Mouse (Mus musculus) retina, adult 2 months (tissue): Measurements from ENCODE around the gene Rcc1.
A peak's percentile ranks its signal among the peaks of the same experiment; 100 is the strongest.

Experiments
- DNase-seq: peaks from one replicate; pipeline ENCODE4 v3.0.0-alpha.2; 2012; ENCODE audit warnings: low read depth, low spot score

The Rcc1 gene

DNA sequence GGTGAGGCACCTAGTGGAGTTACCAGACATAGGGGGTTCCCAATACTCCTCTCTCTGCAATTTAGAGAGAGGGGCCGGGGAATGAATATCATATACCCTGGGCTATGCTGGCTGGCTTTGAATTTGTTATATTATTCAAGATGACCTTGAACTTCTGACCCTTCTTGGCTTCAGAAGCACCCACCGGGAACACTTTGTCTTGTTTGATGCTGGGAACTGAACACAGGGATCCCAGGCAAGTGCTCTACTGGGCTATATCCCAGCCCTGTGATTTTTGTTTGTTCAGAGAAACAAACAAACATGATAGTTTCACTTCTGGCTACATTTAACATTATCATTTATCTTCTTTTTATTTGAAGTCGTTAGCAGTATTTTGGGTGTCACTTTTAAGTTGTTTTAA, 2.0 kb upstream of the Rcc1 start:
- no peak for DNase-seq

- no peak for DNase-seq
These were observed 1.2 kb upstream of the Rcc1 start for GRCm38 (mm10) chr4:132354571-132354970.

- DNase-seq = no peak
These were observed 666 bp downstream of the Rcc1 start for GRCm38 (mm10) chr4:132352739-132353138.

GRCm38 (mm10) chr4:132351401-132351800, 2.0 kb downstream of the Rcc1 start:
- DNase-seq = no peak

GRCm38 (mm10) chr4:132350854-132351253, 2.6 kb downstream of the Rcc1 start:
- DNase-seq = no peak

DNA sequence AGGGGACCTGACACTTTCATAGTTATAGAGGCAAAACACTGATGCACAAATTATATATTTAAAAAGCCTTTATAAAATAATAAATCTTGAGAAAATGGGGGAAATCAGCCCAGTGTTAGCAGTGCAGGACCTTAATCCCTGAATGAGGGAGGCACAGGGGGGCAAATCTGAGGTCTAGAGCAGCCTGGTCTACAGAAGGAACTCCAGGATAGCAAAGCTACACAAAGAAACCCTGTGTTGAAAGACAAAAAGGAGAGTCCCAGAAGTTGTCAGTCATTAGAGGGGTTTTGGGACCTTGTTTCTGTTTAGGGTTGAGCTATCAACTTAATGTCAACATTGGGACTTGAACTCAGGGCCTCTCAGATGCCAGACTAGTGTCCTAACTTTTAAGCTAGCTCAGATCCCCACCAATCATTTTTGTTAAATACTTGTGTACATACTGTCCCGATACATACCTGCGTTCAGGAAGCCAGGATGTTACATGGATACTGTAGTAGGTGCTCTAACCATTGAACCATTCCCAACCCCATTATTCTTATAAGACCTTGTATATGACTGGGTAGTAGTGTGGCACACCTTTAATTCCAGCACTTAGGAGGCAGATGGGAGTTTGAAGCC, 3.2 kb downstream of the Rcc1 start:
- DNase-seq = no peak

- no peak for DNase-seq
These were observed 3.8 kb downstream of the Rcc1 start for GRCm38 (mm10) chr4:132349495-132350122.

GRCm38 (mm10) chr4:132346661-132347060, 6.7 kb downstream of the Rcc1 start:
- no peak for DNase-seq

- no peak for DNase-seq
These were observed 7.1 kb downstream of the Rcc1 start for GRCm38 (mm10) chr4:132346261-132346660.

- DNase-seq = no peak
These were observed 7.6 kb downstream of the Rcc1 start for GRCm38 (mm10) chr4:132345843-132346212.

GRCm38 (mm10) chr4:132345135-132345842, 8.1 kb downstream of the Rcc1 start:
- DNase-seq = peak; percentile 69

GRCm38 (mm10) chr4:132344403-132345134, 8.8 kb downstream of the Rcc1 start:
- DNase-seq = no peak

- no peak for DNase-seq
These were observed 12.0 kb downstream of the Rcc1 start for GRCm38 (mm10) chr4:132341451-132341850.

GRCm38 (mm10) chr4:132338943-132339342, 14.5 kb downstream of the Rcc1 start:
- DNase-seq = no peak

- no peak for DNase-seq
These were observed 20.5 kb downstream of the Rcc1 start for GRCm38 (mm10) chr4:132332880-132333279.

DNA sequence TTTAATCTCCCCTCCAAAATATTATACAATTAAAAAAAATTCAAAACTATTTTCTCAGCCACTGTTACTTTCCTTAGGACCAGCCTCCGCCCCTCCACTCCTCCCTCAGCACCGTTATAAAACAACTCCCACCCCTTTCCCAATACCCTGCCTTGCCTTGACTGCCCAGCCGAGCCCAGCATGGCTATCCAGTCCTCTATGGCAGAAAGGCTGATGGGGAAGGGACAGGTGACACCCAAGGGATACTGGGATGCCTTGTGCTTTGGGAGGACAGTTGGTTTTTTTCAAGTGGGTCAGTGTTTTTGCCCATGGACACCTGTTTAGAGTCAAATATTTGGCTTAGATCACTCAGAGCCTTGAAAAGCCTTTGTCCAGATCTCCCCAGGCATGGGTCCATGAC, 21.4 kb downstream of the Rcc1 start:
- no peak for DNase-seq

GRCm38 (mm10) chr4:132329835-132330354, 23.5 kb downstream of the Rcc1 start:
- no peak for DNase-seq

DNA sequence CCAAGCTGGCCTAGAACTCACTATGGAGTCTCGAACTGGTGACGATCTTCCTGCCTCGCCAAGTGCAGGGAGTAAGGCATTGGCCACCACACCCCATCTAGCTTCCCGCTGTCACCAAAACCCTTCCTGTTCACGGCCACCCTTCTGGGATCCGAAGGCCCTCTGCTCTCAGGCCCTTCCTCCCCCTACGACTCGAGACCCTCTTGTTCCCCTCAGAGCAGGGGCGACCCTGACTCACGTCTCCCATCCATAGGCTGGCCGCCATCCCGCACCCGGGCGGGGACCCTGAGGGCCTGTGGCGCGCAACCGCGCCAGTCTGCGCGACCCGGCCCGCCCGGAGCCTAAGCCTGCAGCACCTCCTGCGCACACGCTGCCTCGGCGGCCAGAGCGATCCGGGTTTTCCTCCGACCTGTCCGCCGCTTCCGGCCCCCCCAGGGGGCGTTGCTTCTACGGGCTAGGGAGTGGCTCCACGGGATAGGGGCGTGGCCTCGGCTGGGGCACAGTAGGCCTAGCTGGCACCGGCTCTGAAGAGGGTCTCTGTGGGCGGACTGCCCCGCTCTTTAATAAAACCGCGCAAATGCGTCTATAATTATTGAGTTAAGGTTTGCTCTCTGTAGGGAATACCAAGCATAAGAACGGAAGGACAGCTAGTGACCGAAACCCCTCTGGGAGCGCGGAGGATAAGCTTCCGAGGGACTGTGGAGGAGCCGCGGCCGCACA, 24.1 kb downstream of the Rcc1 start, which contains the start of gene Trnau1ap:
Gene Trnau1ap, minus strand, starts transcription at position 424 of the 720 bp plus-strand sequence.
- peak; percentile 79 for DNase-seq

- no peak for DNase-seq
These were observed 24.9 kb downstream of the Rcc1 start for GRCm38 (mm10) chr4:132328391-132328982.

- no peak for DNase-seq
These were observed 26.9 kb downstream of the Rcc1 start for GRCm38 (mm10) chr4:132326481-132326880.

DNA sequence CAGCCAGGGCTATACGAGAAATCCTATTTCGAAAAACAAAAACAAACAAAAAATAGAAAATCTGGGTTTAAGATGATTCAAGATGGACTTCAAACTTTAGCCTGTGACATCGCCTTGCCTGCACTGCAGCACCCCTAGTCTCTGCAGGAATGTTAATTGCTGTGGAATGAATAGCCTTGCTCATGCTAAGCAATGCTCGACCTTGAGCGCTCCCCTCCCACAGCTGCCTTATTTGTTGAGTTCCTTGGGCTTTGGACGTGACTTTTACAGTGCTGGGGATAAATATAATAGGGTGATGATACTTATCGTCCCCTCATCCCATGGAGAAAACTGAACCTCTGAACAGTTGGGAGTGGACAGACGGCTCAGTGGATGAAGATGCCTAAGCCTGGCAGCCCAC, 37.7 kb downstream of the Rcc1 start:
- DNase-seq = no peak
